Mouse (Mus musculus) left cerebral cortex, postnatal 14 days (tissue): Measurements from ENCODE around the gene Khdrbs2. TPM values are rescaled to one million over a fixed set of nuclear protein-coding genes. Genes with fewer than 3 reads are reported as not detected.
"Not testable (repeated sequence)": the region's sequence is repeated elsewhere in the genome, so short reads cannot be mapped to it uniquely, and the experiment has no call there.

Experiments
- DNase-seq, 2 experiments: peaks; one replicate each; pipeline ENCODE4 v3.0.0; 2021 to 2022; ENCODE audit warnings: low spot score in 2 of 2, mixed read lengths in 1 of 2
- intact Hi-C: fragments of 180-260 bp; cut with DNase I; formaldehyde crosslinking; loops from one replicate; pipeline ENCODE4 v1.15.1; 2025
- total RNA-seq, 2 experiments: library from RNA; stranded (reverse); gene quantifications; 2 replicates each; pipeline ENCODE4 v1.2.3; 2021

The Khdrbs2 gene
- total RNA-seq, 2 experiments from 2014 or later = 11.3 to 13.1 TPM

- intact Hi-C loops = no loop called here
- peak in 1 of 2 experiments; percentile 17 for DNase-seq
Observed at GRCm38 (mm10) chr1:32430516-32430915, 258.0 kb downstream of the Khdrbs2 start.

GRCm38 (mm10) chr1:32433118-32433517, 260.6 kb downstream of the Khdrbs2 start:
- intact Hi-C loops = no loop called here
- no peak for DNase-seq

- DNase-seq = peak in 1 of 2 experiments; percentile 51
- intact Hi-C loops = no loop called here
Observed at GRCm38 (mm10) chr1:32443927-32444326, 271.4 kb downstream of the Khdrbs2 start.

- DNase-seq = peak; percentile 35 to 60
- intact Hi-C loops = no loop called here
Observed at GRCm38 (mm10) chr1:32463103-32463516, 290.6 kb downstream of the Khdrbs2 start.

- intact Hi-C loops = no loop called here
- DNase-seq = no peak
Observed at GRCm38 (mm10) chr1:32471022-32471421, 298.5 kb downstream of the Khdrbs2 start.

- intact Hi-C loops = no loop called here
- no peak for DNase-seq
Observed at GRCm38 (mm10) chr1:32471502-32472214, 299.1 kb downstream of the Khdrbs2 start.

GRCm38 (mm10) chr1:32487944-32488343, 315.4 kb downstream of the Khdrbs2 start:
- no peak for DNase-seq
- intact Hi-C loops = no loop called here

GRCm38 (mm10) chr1:32503381-32503780, 330.9 kb downstream of the Khdrbs2 start:
- intact Hi-C loops = no loop called here

GRCm38 (mm10) chr1:32547194-32547593, 374.7 kb downstream of the Khdrbs2 start, which contains the start of gene Gm5415:
Gene Gm5415, minus strand, starts transcription at chr1:32547294.
- DNase-seq, intact Hi-C loops: not testable (repeated sequence)

More at GRCm38 (mm10) chr1:32503381-32503780, 330.9 kb downstream of the Khdrbs2 start:
- DNase-seq = peak; percentile 13

GRCm38 (mm10) chr1:32553459-32553858, 380.9 kb downstream of the Khdrbs2 start:
- intact Hi-C loops = loop anchor here (5.0 kb wide), 1 partner anchor 381 kb away; the partner anchor contains the start of gene Khdrbs2
- DNase-seq = no peak

- intact Hi-C loops = loop anchor here (5.0 kb wide), 1 partner anchor 382 kb away; the partner anchor contains the start of gene Khdrbs2
- DNase-seq = peak; percentile 26 to 38
Observed at GRCm38 (mm10) chr1:32553925-32554324, 381.4 kb downstream of the Khdrbs2 start.

- intact Hi-C loops = no loop called here
- DNase-seq = no peak
Observed at GRCm38 (mm10) chr1:32568901-32569300, 396.4 kb downstream of the Khdrbs2 start.

GRCm38 (mm10) chr1:32626060-32626459, 453.5 kb downstream of the Khdrbs2 start:
- intact Hi-C loops = no loop called here
- DNase-seq = no peak

GRCm38 (mm10) chr1:32632415-32633354, 460.2 kb downstream of the Khdrbs2 start:
- peak in 1 of 2 experiments; percentile 53 for DNase-seq

GRCm38 (mm10) chr1:32633404-32633803, 460.9 kb downstream of the Khdrbs2 start:
- peak in 1 of 2 experiments; percentile 16 for DNase-seq
- intact Hi-C loops = no loop called here

More at GRCm38 (mm10) chr1:32632415-32633354, 460.2 kb downstream of the Khdrbs2 start:
- intact Hi-C loops = no loop called here

- intact Hi-C loops = no loop called here
- peak; percentile 7 to 20 for DNase-seq
Observed at GRCm38 (mm10) chr1:32639118-32639517, 466.6 kb downstream of the Khdrbs2 start.

- intact Hi-C loops = no loop called here
- DNase-seq = no peak
Observed at GRCm38 (mm10) chr1:32649647-32650209, 477.2 kb downstream of the Khdrbs2 start.

- intact Hi-C loops = no loop called here
- DNase-seq = no peak
Observed at GRCm38 (mm10) chr1:32693806-32694205, 521.3 kb downstream of the Khdrbs2 start.

- intact Hi-C loops = no loop called here
- no peak for DNase-seq
Observed at GRCm38 (mm10) chr1:32700132-32700531, 527.6 kb downstream of the Khdrbs2 start.

GRCm38 (mm10) chr1:32701267-32701666, 528.8 kb downstream of the Khdrbs2 start:
- DNase-seq = no peak
- intact Hi-C loops = no loop called here
